Mouse (Mus musculus): Measurements from ENCODE around the gene Arrdc4.

The Arrdc4 gene

DNA sequence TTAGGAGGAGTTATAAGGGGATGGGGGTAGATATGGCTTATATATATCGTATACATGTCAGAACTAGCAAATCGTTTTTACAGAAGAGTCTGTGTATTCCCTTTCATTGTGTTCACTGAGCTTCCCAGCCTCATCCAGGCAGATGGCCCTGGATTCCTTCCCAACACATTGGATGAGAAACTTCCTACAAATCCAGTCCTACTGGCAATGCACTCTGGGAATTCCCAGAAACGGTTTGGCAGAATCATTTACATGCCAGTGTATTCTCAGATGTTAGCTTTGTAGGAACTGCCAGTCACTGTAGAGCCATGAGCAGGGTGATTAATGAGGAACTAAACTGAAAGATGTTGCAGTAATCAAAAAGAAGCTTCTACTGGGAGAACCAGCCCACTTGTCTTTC is 36.6 kb downstream of the Arrdc4 start:
- no peak for DNase-seq (ENCODE audit: extremely low read depth, low read depth)

DNA sequence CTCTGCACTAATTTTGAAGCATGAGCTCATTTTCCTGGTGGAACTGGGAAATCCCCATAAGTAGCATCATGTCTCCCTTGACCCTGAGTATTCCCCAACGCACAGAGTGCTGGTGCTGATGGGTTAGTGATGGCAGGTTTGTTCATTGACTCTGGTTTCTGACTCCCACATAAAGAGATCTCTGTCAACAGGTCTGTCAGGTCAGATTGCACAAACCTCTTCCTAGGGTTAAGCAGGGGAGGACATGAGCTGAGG is 39.8 kb downstream of the Arrdc4 start:
- DNase-seq (ENCODE audit: extremely low read depth, low read depth): no peak

DNA sequence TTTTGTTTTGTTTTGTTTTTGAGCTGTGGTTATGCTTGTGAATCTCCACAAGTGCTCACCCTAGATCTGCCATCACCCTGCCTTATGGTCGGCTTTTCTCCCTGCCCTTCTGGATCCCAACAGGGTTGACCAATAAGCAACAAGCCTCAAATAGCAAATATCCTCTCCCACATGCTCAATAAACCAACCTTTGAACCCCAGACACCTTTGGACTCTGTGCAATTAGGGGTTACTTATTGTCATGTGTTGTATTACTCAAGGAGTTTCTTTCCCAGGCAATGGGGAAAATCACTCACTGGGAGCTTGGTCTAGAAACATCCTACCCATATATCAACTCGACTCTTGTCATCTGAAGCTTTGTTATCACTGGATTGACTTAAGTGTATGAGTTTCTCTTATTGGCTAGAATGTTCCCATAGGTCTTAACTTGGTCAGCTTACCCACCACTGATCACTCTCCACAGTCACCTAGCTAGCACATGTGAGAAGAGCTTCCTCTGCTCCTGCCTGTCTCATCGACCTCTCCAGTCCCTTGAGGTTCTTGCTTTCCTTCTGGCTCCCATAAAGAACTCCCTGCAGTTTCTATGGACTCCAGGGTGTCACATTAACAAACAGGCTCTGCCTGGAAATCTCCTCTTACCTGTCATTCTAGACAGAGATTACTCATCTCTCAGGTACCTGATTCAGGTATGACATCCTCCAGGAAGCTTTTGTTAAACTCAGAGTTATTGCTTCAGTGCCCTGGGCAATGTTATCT is 40.3 kb downstream of the Arrdc4 start:
- no peak for DNase-seq (ENCODE audit: extremely low read depth, low read depth)

- DNase-seq (ENCODE audit: extremely low read depth, low read depth): no peak
These were observed 43.9 kb downstream of the Arrdc4 start for GRCm38 (mm10) chr7:68705162-68705561.

- DNase-seq (ENCODE audit: extremely low read depth, low read depth): no peak
These were observed 51.7 kb downstream of the Arrdc4 start for GRCm38 (mm10) chr7:68697313-68697712.

DNA sequence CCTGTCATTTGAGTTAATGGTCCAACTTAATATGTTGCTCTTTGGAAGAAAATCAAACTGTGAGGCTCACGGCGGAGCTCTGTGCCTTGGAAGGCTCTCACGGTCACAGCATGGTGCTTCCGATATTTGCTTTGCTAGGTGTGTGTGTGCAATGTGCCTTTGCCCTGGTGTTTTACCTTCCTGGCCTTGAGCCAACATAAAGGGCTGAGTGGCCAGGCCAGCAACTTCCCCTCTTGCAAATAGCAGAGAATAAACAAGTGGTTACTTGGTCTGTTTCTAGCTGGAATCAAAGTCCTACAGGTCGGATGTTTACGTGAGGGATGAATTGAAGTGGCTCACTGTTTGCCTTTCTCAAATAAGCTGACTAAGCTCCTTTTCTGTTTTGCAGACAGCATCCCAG is 52.1 kb downstream of the Arrdc4 start:
- no peak for DNase-seq (ENCODE audit: extremely low read depth, low read depth)

- no peak for DNase-seq (ENCODE audit: extremely low read depth, low read depth)
These were observed 52.6 kb downstream of the Arrdc4 start for GRCm38 (mm10) chr7:68696446-68696845.

DNA sequence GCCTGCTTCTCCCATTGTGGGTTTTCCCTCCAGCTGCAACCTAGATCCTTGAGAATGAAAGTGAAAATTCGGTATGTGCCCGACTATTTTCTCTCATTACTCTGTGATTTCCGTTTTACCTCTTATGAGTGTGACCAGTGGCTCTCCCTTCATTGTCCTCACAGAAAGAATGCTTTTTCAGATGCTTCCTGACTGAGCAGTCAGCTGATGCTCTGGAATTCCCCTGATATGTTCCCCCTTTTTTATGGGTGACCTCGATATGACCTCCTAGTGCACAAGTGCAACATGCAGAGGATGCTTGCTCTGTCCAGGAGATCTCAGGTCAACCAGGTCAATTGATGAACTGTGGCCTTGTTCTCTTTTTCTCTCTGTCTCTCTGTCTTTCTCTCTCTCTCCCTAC is 56.3 kb downstream of the Arrdc4 start:
- no peak for DNase-seq (ENCODE audit: extremely low read depth, low read depth)

GRCm38 (mm10) chr7:68691454-68691853 is 57.6 kb downstream of the Arrdc4 start:
- DNase-seq (ENCODE audit: extremely low read depth, low read depth): no peak

DNA sequence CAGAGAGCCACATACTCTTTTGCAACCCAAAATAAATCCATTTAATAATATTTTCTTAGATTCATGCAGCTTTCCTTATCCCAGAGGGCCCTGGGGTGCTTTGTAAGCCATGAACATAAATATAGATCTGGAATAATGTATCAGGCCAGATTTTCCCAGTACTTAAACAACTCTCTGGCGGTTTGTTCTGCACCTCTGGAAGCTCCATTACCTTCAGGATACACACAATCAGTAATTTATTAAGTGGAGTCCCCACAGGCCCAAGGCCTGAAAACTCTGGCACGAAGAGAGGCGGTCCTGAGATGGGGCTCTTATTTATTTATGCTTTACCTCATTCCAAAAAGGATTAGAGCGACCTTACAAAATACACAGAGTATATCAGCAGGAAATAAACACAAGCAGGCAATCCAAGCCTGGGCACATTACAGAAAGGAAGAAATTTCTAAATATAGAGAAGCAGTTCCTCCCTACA is 61.9 kb downstream of the Arrdc4 start:
- DNase-seq (ENCODE audit: extremely low read depth, low read depth): no peak
